Mouse (Mus musculus): ENCODE measurements around the gene Gm21149.
"Not testable (repeated sequence)": the region's sequence is repeated elsewhere in the genome, so short reads cannot be mapped to it uniquely, and the experiment has no call there.

GRCm38 (mm10) chr5:15498350-15498749, 22.0 kb upstream of the Gm21149 start:
- not testable (repeated sequence) for TF ChIP-seq CTCF (IDR thresholded peaks at IDR 0.05; ENCODE audit: borderline replicate concordance, insufficient read depth, low read depth, low read length); POLR2A (IDR thresholded peaks at IDR 0.05; ENCODE audit: borderline replicate concordance, insufficient read depth, low read length)
